8 mouse cellular contexts compared by ENCODE assay signal in the genomic region with DNA sequence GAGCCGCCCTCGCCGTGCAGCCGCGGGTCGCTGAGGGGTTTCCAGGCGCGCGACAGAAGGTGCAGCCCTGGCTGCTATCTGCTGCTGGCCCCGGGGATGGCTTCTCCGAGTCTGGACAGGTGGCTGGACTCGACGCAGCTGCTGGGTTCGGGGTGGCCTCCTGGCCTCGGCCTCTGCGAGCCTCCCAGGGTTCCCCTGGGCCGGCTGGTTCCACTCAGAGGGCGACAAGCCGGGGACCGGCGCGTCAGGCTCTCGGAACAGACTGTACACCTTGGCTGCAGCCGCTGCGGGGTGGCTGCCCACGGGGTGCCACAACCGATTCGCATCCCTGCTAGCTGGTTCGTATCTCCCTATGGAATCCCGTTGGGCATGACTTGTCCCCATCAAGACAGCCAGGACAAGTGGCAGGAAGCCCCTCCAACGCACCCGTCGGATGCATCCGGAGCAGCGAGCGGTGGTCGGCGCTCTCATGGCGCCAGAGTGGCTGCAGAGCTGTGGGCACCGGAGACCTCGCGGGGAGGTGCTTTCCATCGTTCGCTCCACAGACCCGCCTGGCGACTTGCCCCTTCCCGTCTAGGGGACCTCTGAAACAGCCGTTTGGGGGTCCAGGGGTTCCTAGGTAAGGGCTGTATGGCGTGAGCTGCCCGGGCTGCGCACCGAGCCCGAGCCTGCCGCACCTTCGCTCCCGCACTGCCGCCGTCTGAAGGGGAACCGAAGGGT. TPM values are rescaled to one million over a fixed set of nuclear protein-coding genes. Genes with fewer than 3 reads are reported as not detected.
DNase-seq lines count a peak whose midpoint lies in the region; ATAC-seq lines count a peak whose summit lies in the region.

No protein-coding gene starts in this region.

- WGBS in heart, embryonic 15.5 days: under 1% methylated on average over 59 of the region's 59 CpGs
- 1% methylated on average over 59 of the region's 59 CpGs for WGBS in forebrain, embryonic 11.5 days
- WGBS in liver, embryonic 11.5 days: 3% methylated on average over 59 of the region's 59 CpGs
- WGBS in stomach, embryonic 15.5 days: under 1% methylated on average over 59 of the region's 59 CpGs

- H3K27me3 ChIP-seq in heart, embryonic 15.5 days: peaks cover 62% of the 10 kb centered on the region
- peaks cover 40% of the 10 kb centered on the region for H3K27me3 ChIP-seq in forebrain, embryonic 11.5 days (ENCODE audit: control insufficient read depth, insufficient read depth, low read length)
- peaks cover 57% of the 10 kb centered on the region for H3K27me3 ChIP-seq in liver, embryonic 11.5 days (replicated peaks; ENCODE audit: control insufficient read depth, insufficient read depth, low read length)
- H3K27me3 ChIP-seq in stomach, embryonic 15.5 days (replicated peaks): peaks cover 48% of the 10 kb centered on the region

- ATAC-seq in heart, embryonic 15.5 days (replicated peaks; ENCODE audit: insufficient number of reproducible peaks, insufficient read depth, low FRiP score, low read depth): 0 out of 2 replicates have a peak, but pooled peaks have one; percentile 20
- no peak for ATAC-seq in forebrain, embryonic 11.5 days (replicated peaks; ENCODE audit: low FRiP score)
- no peak for ATAC-seq in liver, embryonic 11.5 days (replicated peaks; ENCODE audit: low FRiP score)
- ATAC-seq in stomach, embryonic 15.5 days (ENCODE audit: insufficient read depth, low FRiP score, low read depth): no peak

- H3K27ac ChIP-seq in heart, embryonic 15.5 days: no peak overlapping the region
- no peak overlapping the region for H3K27ac ChIP-seq in forebrain, embryonic 11.5 days (ENCODE audit: low read depth, low read length)
- no peak overlapping the region for H3K27ac ChIP-seq in liver, embryonic 11.5 days (ENCODE audit: low read depth, low read length)
- no peak overlapping the region for H3K27ac ChIP-seq in stomach, embryonic 15.5 days

- no peaks in the 10 kb centered on the region for H3K36me3 ChIP-seq in heart, embryonic 15.5 days
- no peaks in the 10 kb centered on the region for H3K36me3 ChIP-seq in forebrain, embryonic 11.5 days (ENCODE audit: control insufficient read depth, insufficient read depth, low read length)
- no peaks in the 10 kb centered on the region for H3K36me3 ChIP-seq in liver, embryonic 11.5 days (ENCODE audit: control insufficient read depth, insufficient read depth, low read length)
- no peaks in the 10 kb centered on the region for H3K36me3 ChIP-seq in stomach, embryonic 15.5 days

- peaks cover 16% of the 10 kb centered on the region for H3K4me1 ChIP-seq in heart, embryonic 15.5 days (replicated peaks)
- H3K4me1 ChIP-seq in forebrain, embryonic 11.5 days (replicated peaks; ENCODE audit: control insufficient read depth, insufficient read depth, low read length): peaks cover 7% of the 10 kb centered on the region; the same call in 1 of the 2 replicates
- H3K4me1 ChIP-seq in liver, embryonic 11.5 days (replicated peaks; ENCODE audit: control insufficient read depth, insufficient read depth, low read length): peaks cover 10% of the 10 kb centered on the region
- peaks cover 11% of the 10 kb centered on the region for H3K4me1 ChIP-seq in stomach, embryonic 15.5 days

- H3K9me3 ChIP-seq in heart, embryonic 15.5 days (replicated peaks): no peaks in the 10 kb centered on the region
- no peaks in the 10 kb centered on the region for H3K9me3 ChIP-seq in forebrain, embryonic 11.5 days (ENCODE audit: control insufficient read depth, low read length)
- no peaks in the 10 kb centered on the region for H3K9me3 ChIP-seq in liver, embryonic 11.5 days (ENCODE audit: control insufficient read depth, low read length)
- H3K9me3 ChIP-seq in stomach, embryonic 15.5 days: no peaks in the 10 kb centered on the region

- peak overlapping the region; percentile 6 for H3K9ac ChIP-seq in heart, embryonic 15.5 days
- H3K9ac ChIP-seq in forebrain, embryonic 11.5 days (ENCODE audit: low read length): no peak overlapping the region
- no peak overlapping the region for H3K9ac ChIP-seq in liver, embryonic 11.5 days (ENCODE audit: low read depth, low read length)
- H3K9ac ChIP-seq in stomach, embryonic 15.5 days: no peak overlapping the region

- DNase-seq in heart, adult 18-20 months: no peak
- DNase-seq in WW6 (ENCODE audit: low read depth, low spot score): peak; percentile 36
- DNase-seq in forebrain, embryonic 11.5 days (ENCODE audit: low spot score): peak; percentile 57
- DNase-seq in liver, embryonic 11.5 days (ENCODE audit: low spot score): peak; percentile 55
- DNase-seq in right cerebral cortex, postnatal 36 days (ENCODE audit: low spot score in 2 of 2): no peak
- DNase-seq in gastrocnemius, postnatal 25 days: no peak

- H3K4me3 ChIP-seq in heart, embryonic 15.5 days: peak overlapping the region; percentile 48
- peak overlapping the region; percentile 21 for H3K4me3 ChIP-seq in forebrain, embryonic 11.5 days (ENCODE audit: low read depth, low read length)
- peak overlapping the region; percentile 41 for H3K4me3 ChIP-seq in liver, embryonic 11.5 days (ENCODE audit: low read depth, low read length)
- peak overlapping the region; percentile 37 for H3K4me3 ChIP-seq in stomach, embryonic 15.5 days (replicated peaks)

- peak overlapping the region; percentile 73 for H3K4me2 ChIP-seq in heart, embryonic 15.5 days
- H3K4me2 ChIP-seq in forebrain, embryonic 11.5 days (ENCODE audit: low read depth, low read length, severe bottlenecking): peak overlapping the region; percentile 42; the same call in 1 of the 2 replicates
- H3K4me2 ChIP-seq in liver, embryonic 11.5 days: peak overlapping the region; percentile 71
- peak overlapping the region; percentile 66 for H3K4me2 ChIP-seq in stomach, embryonic 15.5 days

RNA-seq across cellular contexts. Expression of a gene that starts 0.4 kb away (rescaled TPM):
- 5.3 and 10.2 TPM in 2 replicates for polyA plus RNA-seq in heart, embryonic 15.5 days (2015; fragmentation: Nextera tagmentation; extraction: Ambion mirVana)
- 1 to 10 TPM; 1.3 to 3.0 TPM for total RNA-seq in heart, adult 18-20 months (2021)
- 0.65 TPM in 1 of 2 replicates, not detected in the other for polyA plus RNA-seq in forebrain, embryonic 11.5 days (2014; fragmentation: Nextera tagmentation; extraction: Ambion mirVana)
- polyA plus RNA-seq in liver, embryonic 11.5 days (2014; fragmentation: Nextera tagmentation; extraction: Ambion mirVana): 0.16 and 0.29 TPM in 2 replicates
- 0.75 and 1.2 TPM in 2 replicates for polyA plus RNA-seq in stomach, embryonic 15.5 days (2015; fragmentation: Nextera tagmentation; extraction: Ambion mirVana)
- 1 to 10 TPM; 1.3 to 1.6 TPM for total RNA-seq in gastrocnemius, postnatal 25 days (2021)

Comparison
In these comparisons a context has a peak if more than half of its experiments do, and no peak if none do; other contexts are left out.
1. DNase-seq: peak in WW6 (single experiment), forebrain, embryonic 11.5 days (single experiment) and liver, embryonic 11.5 days (single experiment); none in heart, adult 18-20 months (0 of 2), right cerebral cortex, postnatal 36 days (0 of 2) and gastrocnemius, postnatal 25 days (single experiment).
2. Peak in every context shown above with its lines, with median percentiles within 50 percentile points of each other: H3K4me2 ChIP-seq and H3K4me3 ChIP-seq.